Mouse (Mus musculus) myocyte (in vitro differentiated cells): Measurements from ENCODE around the gene Xylt1.

Experiments
- CEBPB ChIP-seq: IDR thresholded peaks from 2 replicates; pipeline ENCODE4 v1.6.1; 2011; ENCODE audit warnings: mild to moderate bottlenecking, moderate library complexity; ENCODE audit not compliant: poor library complexity, insufficient read depth, severe bottlenecking
- E2F4 ChIP-seq: IDR thresholded peaks from one replicate; pipeline ENCODE4 v1.6.1; 2011; ENCODE audit warnings: mild to moderate bottlenecking, control low read depth, moderate library complexity; ENCODE audit not compliant: insufficient read depth
- MAX ChIP-seq: IDR thresholded peaks from one replicate; pipeline ENCODE4 v1.6.1; 2011; ENCODE audit warnings: low read depth, mild to moderate bottlenecking, control low read depth
- MYOD1 ChIP-seq, 3 experiments: IDR thresholded peaks; one replicate each; pipeline ENCODE4 v1.6.1; 2011; ENCODE audit warnings: control low read depth in 2 of 3, low read depth in 2 of 3, mild to moderate bottlenecking in 2 of 3, moderate library complexity in 1 of 3; ENCODE audit not compliant: insufficient read length in 2 of 3, control insufficient read depth in 1 of 3
- MYOG ChIP-seq, 3 experiments: IDR thresholded peaks; one replicate each; pipeline ENCODE4 v1.6.1; 2011; ENCODE audit warnings: control low read depth in 2 of 3, low read depth in 2 of 3, mild to moderate bottlenecking in 2 of 3; ENCODE audit not compliant: insufficient read length in 2 of 3, control insufficient read depth in 1 of 3, insufficient read depth in 1 of 3
- POLR2A ChIP-seq: IDR thresholded peaks from one replicate; pipeline ENCODE4 v1.6.1; 2011; ENCODE audit warnings: low read depth, mild to moderate bottlenecking, control low read depth, moderate library complexity; ENCODE audit not compliant: insufficient read length
- POLR2AphosphoS2 ChIP-seq: IDR thresholded peaks from one replicate; pipeline ENCODE4 v1.6.1; 2011; ENCODE audit warnings: low read depth, control low read depth; ENCODE audit not compliant: insufficient read length
- SRF ChIP-seq: IDR thresholded peaks from one replicate; pipeline ENCODE4 v1.6.1; 2011; ENCODE audit warnings: low read depth; ENCODE audit not compliant: control insufficient read depth, insufficient read length
- TCF12 ChIP-seq: IDR thresholded peaks from one replicate; pipeline ENCODE4 v1.6.1; 2011; ENCODE audit warnings: mild to moderate bottlenecking, control low read depth; ENCODE audit not compliant: poor library complexity, insufficient read depth, severe bottlenecking
- TCF3 ChIP-seq: IDR thresholded peaks from one replicate; pipeline ENCODE4 v1.6.1; 2011; ENCODE audit warnings: low read depth, control low read depth; ENCODE audit not compliant: insufficient read length
- USF1 ChIP-seq: IDR thresholded peaks from one replicate; pipeline ENCODE4 v1.6.1; 2011; ENCODE audit warnings: low read depth, mild to moderate bottlenecking, control low read depth, moderate library complexity

- TF ChIP-seq POLR2A (no peak), MAX (no peak), TCF12 (no peak), CEBPB (no peak), USF1 (no peak), MYOG (IDR thresholded peaks at IDR 0.05; ENCODE audit: control insufficient read depth in 1 of 3, insufficient read depth in 1 of 3, insufficient read length in 2 of 3, low read depth in 2 of 3) (no peak), SRF (no peak), TCF3 (no peak), MYOD1 (IDR thresholded peaks at IDR 0.05; ENCODE audit: control insufficient read depth in 1 of 3, insufficient read length in 2 of 3, low read depth in 2 of 3) (no peak), POLR2AphosphoS2 (no peak), E2F4 (no peak)
Measured at GRCm38 (mm10) chr7:117553228-117553627, 172.4 kb downstream of the Xylt1 start.
